Comparison of ENCODE assay signal across 7 mouse cellular contexts in genomic region chr3:62338854-62339515, GRCm38 (mm10). TPM values are rescaled to one million over a fixed set of nuclear protein-coding genes. Genes with fewer than 3 reads are reported as not detected.
DNase-seq lines count a peak whose midpoint lies in the region; ATAC-seq lines count a peak whose summit lies in the region.

No protein-coding gene starts in this region.

- peak overlapping the region; percentile 82 for H3K4me2 ChIP-seq in hindbrain, embryonic 16.5 days (ENCODE audit: low read length)
- peak overlapping the region; percentile 83 for H3K4me2 ChIP-seq in limb, embryonic 12.5 days
- H3K4me2 ChIP-seq in midbrain, embryonic 12.5 days (replicated peaks) = peak overlapping the region; percentile 82
- H3K4me2 ChIP-seq in stomach, embryonic 15.5 days = peak overlapping the region; percentile 91

- DNase-seq in adrenal gland, adult 2 months = peak; percentile 86
- peak; percentile 32 to 33 for DNase-seq in cerebellum, postnatal 14 days
- DNase-seq in gastrocnemius, postnatal 10 days = peak; percentile 50

- peaks cover 3% of the 10 kb centered on the region; the same call in 1 of the 2 replicates for H3K27me3 ChIP-seq in hindbrain, embryonic 16.5 days (replicated peaks; ENCODE audit: control insufficient read depth, insufficient read depth, low read length)
- peaks cover 25% of the 10 kb centered on the region for H3K27me3 ChIP-seq in limb, embryonic 12.5 days
- peaks cover 30% of the 10 kb centered on the region for H3K27me3 ChIP-seq in midbrain, embryonic 12.5 days
- no peaks in the 10 kb centered on the region for H3K27me3 ChIP-seq in stomach, embryonic 15.5 days (replicated peaks)

- no peaks in the 10 kb centered on the region for H3K36me3 ChIP-seq in hindbrain, embryonic 16.5 days (ENCODE audit: control insufficient read depth, insufficient read depth, low read length)
- no peaks in the 10 kb centered on the region for H3K36me3 ChIP-seq in limb, embryonic 12.5 days
- H3K36me3 ChIP-seq in midbrain, embryonic 12.5 days = no peaks in the 10 kb centered on the region
- H3K36me3 ChIP-seq in stomach, embryonic 15.5 days = no peaks in the 10 kb centered on the region

- no peaks in the 10 kb centered on the region for H3K9me3 ChIP-seq in hindbrain, embryonic 16.5 days (ENCODE audit: control insufficient read depth, low read length)
- H3K9me3 ChIP-seq in limb, embryonic 12.5 days = no peaks in the 10 kb centered on the region
- no peaks in the 10 kb centered on the region for H3K9me3 ChIP-seq in midbrain, embryonic 12.5 days
- H3K9me3 ChIP-seq in stomach, embryonic 15.5 days = no peaks in the 10 kb centered on the region

- H3K4me1 ChIP-seq in hindbrain, embryonic 16.5 days (ENCODE audit: control insufficient read depth, insufficient read depth, low read depth, low read length) = peaks cover 3% of the 10 kb centered on the region
- peaks cover 8% of the 10 kb centered on the region for H3K4me1 ChIP-seq in limb, embryonic 12.5 days (replicated peaks)
- H3K4me1 ChIP-seq in midbrain, embryonic 12.5 days = peaks cover 13% of the 10 kb centered on the region; the same call in 1 of the 2 replicates
- no peaks in the 10 kb centered on the region for H3K4me1 ChIP-seq in stomach, embryonic 15.5 days

- peak overlapping the region; percentile 78 for H3K4me3 ChIP-seq in hindbrain, embryonic 16.5 days (ENCODE audit: low read length)
- H3K4me3 ChIP-seq in limb, embryonic 12.5 days (replicated peaks) = peak overlapping the region; percentile 76
- H3K4me3 ChIP-seq in midbrain, embryonic 12.5 days = peak overlapping the region; percentile 81
- H3K4me3 ChIP-seq in stomach, embryonic 15.5 days (replicated peaks) = peak overlapping the region; percentile 64

- H3K9ac ChIP-seq in hindbrain, embryonic 16.5 days (ENCODE audit: low read depth, low read length) = peak overlapping the region; percentile 76
- peak overlapping the region; percentile 73 for H3K9ac ChIP-seq in limb, embryonic 12.5 days (replicated peaks)
- peak overlapping the region; percentile 75 for H3K9ac ChIP-seq in midbrain, embryonic 12.5 days (replicated peaks)
- peak overlapping the region; percentile 47 for H3K9ac ChIP-seq in stomach, embryonic 15.5 days

- ATAC-seq in hindbrain, embryonic 16.5 days = peak; percentile 96
- peak; percentile 92 for ATAC-seq in limb, embryonic 12.5 days (ENCODE audit: insufficient number of reproducible peaks, insufficient read depth, low FRiP score, low TSS enrichment, low read depth)
- ATAC-seq in midbrain, embryonic 12.5 days (ENCODE audit: low FRiP score, low read depth) = peak; percentile 95
- peak; percentile 96 for ATAC-seq in stomach, embryonic 15.5 days (ENCODE audit: insufficient read depth, low FRiP score, low read depth)

- peak overlapping the region; percentile 65 for H3K27ac ChIP-seq in hindbrain, embryonic 16.5 days (ENCODE audit: low read depth, low read length)
- H3K27ac ChIP-seq in limb, embryonic 12.5 days = peak overlapping the region; percentile 17; the same call in 1 of the 2 replicates
- no peak overlapping the region for H3K27ac ChIP-seq in midbrain, embryonic 12.5 days (replicated peaks)
- peak overlapping the region; percentile 75 for H3K27ac ChIP-seq in stomach, embryonic 15.5 days

- WGBS in hindbrain, embryonic 16.5 days = under 1% methylated on average over 68 of the region's 68 CpGs
- WGBS in limb, embryonic 12.5 days = under 1% methylated on average over 68 of the region's 68 CpGs
- WGBS in midbrain, embryonic 12.5 days = under 1% methylated on average over 59 of the region's 68 CpGs
- WGBS in stomach, embryonic 15.5 days = under 1% methylated on average over 67 of the region's 68 CpGs

RNA-seq across cellular contexts. Expression of gene Arhgef26, which starts 0.8 kb away (rescaled TPM):
- 1 to 10 TPM; 2.1 to 2.5 TPM for total RNA-seq in adrenal gland, adult 2 months (2021)
- polyA plus RNA-seq in adrenal gland, adult 2 months (2012; rRNA removed) = 2.4 and 2.7 TPM in 2 replicates
- total RNA-seq in gastrocnemius, postnatal 10 days (2021) = 1 to 10 TPM; 4.3 to 8.6 TPM
- polyA plus RNA-seq in hindbrain, embryonic 16.5 days (2015; fragmentation: Nextera tagmentation; extraction: Ambion mirVana) = 14.9 and 16.2 TPM in 2 replicates
- polyA plus RNA-seq in limb, embryonic 12.5 days (2016; fragmentation: Nextera tagmentation; extraction: Ambion mirVana) = 7.0 and 8.2 TPM in 2 replicates
- polyA plus RNA-seq in midbrain, embryonic 12.5 days (2016; fragmentation: Nextera tagmentation; extraction: Ambion mirVana) = 6.4 and 7.9 TPM in 2 replicates
- polyA plus RNA-seq in stomach, embryonic 15.5 days (2015; fragmentation: Nextera tagmentation; extraction: Ambion mirVana) = 15.9 and 17.5 TPM in 2 replicates

Comparison
In these comparisons a context has a peak if more than half of its experiments do, and no peak if none do; other contexts are left out.
1. DNase-seq: peak in every context shown above with its lines; median percentile 86 in adrenal gland, adult 2 months; 50 in gastrocnemius, postnatal 10 days; 32 in cerebellum, postnatal 14 days.